Comparison of ENCODE assay signal across 27 mouse cellular contexts in genomic region chr2:91132035-91132434, GRCm38 (mm10). TPM values are rescaled to one million over a fixed set of nuclear protein-coding genes. Genes with fewer than 3 reads are reported as not detected.
A peak's percentile ranks its signal among the peaks of the same experiment; 100 is the strongest.
DNase-seq lines count a peak whose midpoint lies in the region; ATAC-seq lines count a peak whose summit lies in the region.
"Had no signal": no experiment of that assay in that cellular context is flagged by ENCODE, and none has a peak within 500 bp of the region (broad histone marks: within the 10 kb centered on the region; RNA-seq: fewer than 3 reads in every experiment).

No protein-coding gene starts in this region.

- no peak for DNase-seq in heart, embryonic 10.5 days (ENCODE audit: low spot score)
- DNase-seq in heart, postnatal 36 days = no peak
- no peak for DNase-seq in heart, postnatal 4 days
- DNase-seq in NIH3T3 (ENCODE audit: low read depth) = peak; percentile 40
- no peak for DNase-seq in ovary, adult 18-20 months (ENCODE audit: low spot score)
- DNase-seq in adrenal gland, postnatal 4 days (ENCODE audit: low spot score in 2 of 2) = no peak
- DNase-seq: adrenal gland, postnatal 25 days; cerebellum, adult 9-11 months; gastrocnemius, postnatal 36 days; kidney, adult 9 months; kidney, postnatal 14 days; lung, postnatal 14 days; midbrain, embryonic 14.5 days; right cerebral cortex, adult 18-20 months; thymus, adult 2 months; thymus, postnatal 4 days had no signal

- H3K4me2 ChIP-seq in heart, embryonic 16.5 days (ENCODE audit: low read depth, low read length) = no peak overlapping the region
- H3K4me2 ChIP-seq: embryonic facial prominence, embryonic 12.5 days; neural tube, embryonic 13.5 days; stomach, embryonic 15.5 days had no signal

- H3K27me3 ChIP-seq in heart, embryonic 10.5 days (ENCODE audit: insufficient read depth, poor library complexity, severe bottlenecking) = no peaks in the 10 kb centered on the region
- H3K27me3 ChIP-seq in heart, embryonic 16.5 days (ENCODE audit: control insufficient read depth, insufficient read depth, low read length) = no peaks in the 10 kb centered on the region
- H3K27me3 ChIP-seq: embryonic facial prominence, embryonic 12.5 days; neural tube, embryonic 13.5 days; stomach, embryonic 15.5 days had no signal

- peaks cover 100% of the 10 kb centered on the region for H3K36me3 ChIP-seq in heart, embryonic 10.5 days
- H3K36me3 ChIP-seq in heart, embryonic 16.5 days (ENCODE audit: control insufficient read depth, insufficient read depth) = peaks cover 70% of the 10 kb centered on the region
- H3K36me3 ChIP-seq: embryonic facial prominence, embryonic 12.5 days; stomach, embryonic 15.5 days had no signal

- peaks cover 7% of the 10 kb centered on the region for H3K4me1 ChIP-seq in heart, embryonic 10.5 days
- H3K4me1 ChIP-seq in heart, embryonic 16.5 days (ENCODE audit: control insufficient read depth, insufficient read depth, low read length) = peaks cover 20% of the 10 kb centered on the region
- H3K4me1 ChIP-seq: embryonic facial prominence, embryonic 12.5 days; neural tube, embryonic 13.5 days; stomach, embryonic 15.5 days had no signal

- H3K4me3 ChIP-seq in heart, embryonic 10.5 days = no peak overlapping the region
- no peak overlapping the region for H3K4me3 ChIP-seq in heart, embryonic 16.5 days (ENCODE audit: low read length)
- H3K4me3 ChIP-seq: embryonic facial prominence, embryonic 12.5 days; neural tube, embryonic 13.5 days; stomach, embryonic 15.5 days had no signal

- no peak for ATAC-seq in heart, embryonic 16.5 days (replicated peaks; ENCODE audit: extremely low read depth, insufficient read depth, low FRiP score)
- peak; percentile 55 for ATAC-seq in megakaryocyte progenitor cell, adult 5-6 weeks (replicated peaks; ENCODE audit: poor library complexity)
- ATAC-seq: hindbrain, postnatal 0 days; intestine, embryonic 16.5 days had no signal

- H3K9ac ChIP-seq in heart, embryonic 16.5 days (ENCODE audit: low read length) = no peak overlapping the region
- H3K9ac ChIP-seq: embryonic facial prominence, embryonic 12.5 days; neural tube, embryonic 13.5 days; stomach, embryonic 15.5 days had no signal

- intact Hi-C loops in heart, postnatal 36 days (cut with DNase I) = no loop called here

- WGBS in heart, embryonic 10.5 days = 57% methylated on average over 3 of the region's 3 CpGs
- 40% methylated on average over 3 of the region's 3 CpGs for WGBS in heart, embryonic 16.5 days

- 0 out of 2 replicates have a peak overlapping the region, but pooled peaks have one; percentile 5 for H3K27ac ChIP-seq in heart, embryonic 10.5 days
- peak overlapping the region; percentile 41 for H3K27ac ChIP-seq in heart, embryonic 16.5 days (ENCODE audit: low read length)
- H3K27ac ChIP-seq: embryonic facial prominence, embryonic 12.5 days; hindbrain, postnatal 0 days; neural tube, embryonic 13.5 days; stomach, embryonic 15.5 days had no signal

- H3K9me3 ChIP-seq in heart, embryonic 10.5 days = no peaks in the 10 kb centered on the region
- no peaks in the 10 kb centered on the region for H3K9me3 ChIP-seq in heart, embryonic 16.5 days (replicated peaks; ENCODE audit: control insufficient read depth, low read length)
- H3K9me3 ChIP-seq: embryonic facial prominence, embryonic 12.5 days; G1E; neural tube, embryonic 13.5 days; stomach, embryonic 15.5 days had no signal

RNA-seq across cellular contexts. Expression of gene Mybpc3, which starts 14.1 kb away (rescaled TPM):
- polyA plus RNA-seq in heart, embryonic 10.5 days (2016; fragmentation: Nextera tagmentation; extraction: Ambion mirVana) = 450 and 1,030 TPM in 2 replicates
- total RNA-seq in heart, postnatal 36 days (2021) = 1,000 to 10,000 TPM; 1,434 to 1,723 TPM
- polyA plus RNA-seq in heart, embryonic 16.5 days (2015; fragmentation: Nextera tagmentation; extraction: Ambion mirVana) = 1,022 and 1,203 TPM in 2 replicates
- 1,000 to 10,000 TPM; 1,781 to 1,857 TPM for total RNA-seq in heart, postnatal 4 days (2021)
- total RNA-seq in megakaryocyte progenitor cell, adult 5-6 weeks (2015) = 0.17 TPM in 1 of 2 replicates, not detected in the other
- 0.20 TPM in 1 of 2 replicates, not detected in the other for total RNA-seq in megakaryocyte progenitor cell, adult 5-6 weeks (2017)
- total RNA-seq in adrenal gland, postnatal 4 days (2021) = under 1 TPM in 1 of 2 experiments, not detected in 1; 0.17 TPM
- total RNA-seq: adrenal gland, postnatal 25 days; G1E; gastrocnemius, postnatal 36 days; liver, adult 2 months had no signal
- polyA plus RNA-seq: forebrain, embryonic 11.5 days; G1E; hindbrain, embryonic 11.5 days; intestine, embryonic 16.5 days; midbrain, embryonic 14.5 days had no signal

RNA-seq across cellular contexts. Expression of gene Spi1, which starts 49.8 kb away (rescaled TPM):
- polyA plus RNA-seq in heart, embryonic 10.5 days (2016; fragmentation: Nextera tagmentation; extraction: Ambion mirVana) = 0.99 and 4.1 TPM in 2 replicates
- total RNA-seq in heart, postnatal 36 days (2021) = 1 to 10 TPM; 4.2 to 6.2 TPM
- polyA plus RNA-seq in heart, embryonic 16.5 days (2015; fragmentation: Nextera tagmentation; extraction: Ambion mirVana) = 3.6 and 5.2 TPM in 2 replicates
- total RNA-seq in heart, postnatal 4 days (2021) = 1 to 10 TPM; 2.7 to 3.5 TPM
- 182 and 235 TPM in 2 replicates for total RNA-seq in megakaryocyte progenitor cell, adult 5-6 weeks (2015)
- 82.5 and 97.3 TPM in 2 replicates for total RNA-seq in megakaryocyte progenitor cell, adult 5-6 weeks (2017)
- total RNA-seq in adrenal gland, postnatal 4 days (2021) = 1 to 10 TPM; 7.8 to 7.9 TPM

RNA-seq across cellular contexts. Expression of gene Madd, which starts 51.6 kb away (rescaled TPM):
- polyA plus RNA-seq in heart, embryonic 10.5 days (2016; fragmentation: Nextera tagmentation; extraction: Ambion mirVana) = 6.8 and 7.7 TPM in 2 replicates
- 1 to 10 TPM; 5.8 to 6.6 TPM for total RNA-seq in heart, postnatal 36 days (2021)
- polyA plus RNA-seq in heart, embryonic 16.5 days (2015; fragmentation: Nextera tagmentation; extraction: Ambion mirVana) = 5.8 and 6.1 TPM in 2 replicates
- 1 to 10 TPM; 5.2 to 5.5 TPM for total RNA-seq in heart, postnatal 4 days (2021)
- total RNA-seq in megakaryocyte progenitor cell, adult 5-6 weeks (2015) = 15.8 and 19.9 TPM in 2 replicates
- 27.3 and 34.4 TPM in 2 replicates for total RNA-seq in megakaryocyte progenitor cell, adult 5-6 weeks (2017)
- total RNA-seq in adrenal gland, postnatal 4 days (2021) = 10 to 100 TPM; 27.4 to 31.8 TPM

Comparison
In these comparisons a context has a peak if more than half of its experiments do, and no peak if none do; other contexts are left out.
1. RNA of gene Mybpc3, which starts 14.1 kb away (total RNA-seq): 1,781 to 1,857 TPM in heart, postnatal 4 days and 1,434 to 1,723 TPM in heart, postnatal 36 days; 0.17 TPM in adrenal gland, postnatal 4 days and 0.17 to 0.20 TPM in megakaryocyte progenitor cell, adult 5-6 weeks; every median in the first group is over 1,000 times any median in the second.
2. RNA of gene Spi1, which starts 49.8 kb away (total RNA-seq): 82.5 to 235 TPM in megakaryocyte progenitor cell, adult 5-6 weeks; 7.8 to 7.9 TPM in adrenal gland, postnatal 4 days, 4.2 to 6.2 TPM in heart, postnatal 36 days and 2.7 to 3.5 TPM in heart, postnatal 4 days; every median in the first group is over 4 times any median in the second.